Mouse (Mus musculus): Measurements from ENCODE around the gene Rtn1.

- TF ChIP-seq CTCF (IDR thresholded peaks at IDR 0.05; ENCODE audit: low read depth) (no peak), EP300 (IDR thresholded peaks at IDR 0.05; ENCODE audit: low read depth) (no peak)
These were observed 13.8 kb upstream of the Rtn1 start for GRCm38 (mm10) chr12:72422681-72423080.
